Mouse (Mus musculus): ENCODE data around the gene Slc39a3. TPM values are rescaled to one million over a fixed set of nuclear protein-coding genes. Genes with fewer than 3 reads are reported as not detected.

Slc39a3 gene
- polyA plus RNA-seq, 1 experiment from 2014 or later = 11.9 TPM

DNA sequence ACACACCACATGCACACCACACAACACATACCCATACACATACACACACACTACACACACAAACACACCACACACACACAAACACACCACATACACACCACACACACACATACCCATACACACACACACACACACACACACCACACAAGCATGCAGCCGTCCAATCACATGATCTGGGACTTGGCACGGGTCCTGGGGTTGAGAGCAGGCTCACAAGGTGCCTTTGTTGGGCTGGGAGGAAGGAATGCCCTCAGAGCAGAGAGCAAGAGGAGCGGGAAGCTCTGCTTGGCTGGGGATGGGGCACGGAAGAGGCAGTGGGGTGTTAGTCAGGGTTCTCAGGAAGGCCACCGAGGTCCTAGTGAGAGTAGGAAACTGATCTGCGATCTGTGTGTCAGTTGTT, 26.4 kb downstream of the Slc39a3 start:
- ATAC-seq (ENCODE audit: insufficient number of reproducible peaks, insufficient read depth, low FRiP score, low read depth) = no peak
- no peak overlapping the region for H3K4me3 ChIP-seq (ENCODE audit: low read depth, low read length)
- no peaks in the 10 kb centered on the region for H3K27me3 ChIP-seq (ENCODE audit: control insufficient read depth, insufficient read depth, low read length)
- 67% methylated on average over 6 of the region's 6 CpGs for WGBS
- no peaks in the 10 kb centered on the region for H3K36me3 ChIP-seq (ENCODE audit: control insufficient read depth, insufficient read depth, low read length)
- no peaks in the 10 kb centered on the region for H3K4me1 ChIP-seq (ENCODE audit: control insufficient read depth, insufficient read depth, low read length)
- H3K9ac ChIP-seq (replicated peaks; ENCODE audit: low read depth, low read length) = no peak overlapping the region
- no peaks in the 10 kb centered on the region for H3K9me3 ChIP-seq (ENCODE audit: control insufficient read depth, low read depth, low read length)
- H3K4me2 ChIP-seq (replicated peaks; ENCODE audit: low read depth, low read length) = no peak overlapping the region
- no peak overlapping the region for H3K27ac ChIP-seq (ENCODE audit: low read length)

DNA sequence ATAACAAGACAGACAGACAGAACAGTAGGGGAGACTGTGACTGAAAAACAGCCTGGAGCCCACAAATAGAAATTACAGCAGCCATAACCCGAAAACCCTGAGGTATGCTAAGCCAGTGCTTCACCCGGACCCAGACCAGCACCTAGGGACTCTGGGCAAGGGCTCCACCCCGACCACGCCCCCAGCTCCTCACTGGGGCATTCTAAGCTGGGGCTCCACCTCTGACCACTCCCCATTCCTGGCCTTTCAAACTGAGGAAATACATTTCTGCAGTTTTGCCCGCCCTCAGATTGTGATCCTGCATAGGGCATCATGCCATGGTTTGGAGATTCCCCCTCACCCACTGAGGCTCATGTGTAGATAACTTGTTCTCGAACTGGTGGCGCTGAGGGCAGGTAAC, 30.0 kb downstream of the Slc39a3 start:
- H3K9ac ChIP-seq (replicated peaks; ENCODE audit: low read depth, low read length) = no peak overlapping the region
- ATAC-seq (ENCODE audit: insufficient number of reproducible peaks, insufficient read depth, low FRiP score, low read depth) = no peak
- H3K9me3 ChIP-seq (ENCODE audit: control insufficient read depth, low read depth, low read length) = no peaks in the 10 kb centered on the region
- H3K4me3 ChIP-seq (ENCODE audit: low read depth, low read length) = no peak overlapping the region
- 31% methylated on average over 7 of the region's 7 CpGs for WGBS
- H3K4me2 ChIP-seq (replicated peaks; ENCODE audit: low read depth, low read length) = no peak overlapping the region
- H3K27me3 ChIP-seq (ENCODE audit: control insufficient read depth, insufficient read depth, low read length) = no peaks in the 10 kb centered on the region
- H3K27ac ChIP-seq (ENCODE audit: low read length) = no peak overlapping the region
- H3K4me1 ChIP-seq (ENCODE audit: control insufficient read depth, insufficient read depth, low read length) = no peaks in the 10 kb centered on the region
- no peaks in the 10 kb centered on the region for H3K36me3 ChIP-seq (ENCODE audit: control insufficient read depth, insufficient read depth, low read length)

DNA sequence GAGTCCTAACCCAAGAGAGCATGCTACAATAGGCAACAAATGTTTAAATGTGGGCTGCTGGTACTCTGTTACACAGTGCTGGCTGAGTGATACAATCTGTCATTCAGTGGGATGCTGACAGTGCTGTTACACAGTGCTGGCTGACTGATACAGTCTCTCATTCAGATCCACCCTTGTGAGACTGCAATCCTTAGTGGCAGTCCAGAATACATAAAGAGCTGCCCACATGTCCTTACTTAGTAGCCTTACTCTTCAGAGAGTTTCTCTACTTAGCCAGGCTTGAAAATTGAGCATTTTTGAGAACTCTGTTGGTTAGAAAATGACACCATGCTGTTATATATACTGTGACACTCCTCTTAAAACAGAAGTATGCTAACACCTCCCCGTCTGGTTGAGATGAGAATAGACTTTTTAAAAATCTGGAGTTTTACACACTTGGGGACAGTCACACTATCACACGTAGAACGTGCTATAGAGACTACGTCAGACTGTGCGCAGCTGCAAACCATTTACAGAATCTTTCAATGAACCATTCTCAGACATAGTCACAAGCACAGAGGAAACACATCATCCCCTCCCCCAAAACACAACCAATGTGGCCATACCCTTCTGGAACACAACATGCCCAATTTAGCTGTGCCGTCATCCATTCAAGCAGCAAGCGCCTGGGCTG, 31.1 kb downstream of the Slc39a3 start:
- H3K36me3 ChIP-seq (ENCODE audit: control insufficient read depth, insufficient read depth, low read length) = no peaks in the 10 kb centered on the region
- H3K4me1 ChIP-seq (ENCODE audit: control insufficient read depth, insufficient read depth, low read length) = no peaks in the 10 kb centered on the region
- H3K27ac ChIP-seq (ENCODE audit: low read length) = no peak overlapping the region
- H3K27me3 ChIP-seq (ENCODE audit: control insufficient read depth, insufficient read depth, low read length) = no peaks in the 10 kb centered on the region
- H3K9ac ChIP-seq (replicated peaks; ENCODE audit: low read depth, low read length) = no peak overlapping the region
- ATAC-seq (ENCODE audit: insufficient number of reproducible peaks, insufficient read depth, low FRiP score, low read depth) = no peak
- WGBS = 93% methylated on average over 7 of the region's 7 CpGs
- H3K4me3 ChIP-seq (ENCODE audit: low read depth, low read length) = no peak overlapping the region
- no peak overlapping the region for H3K4me2 ChIP-seq (replicated peaks; ENCODE audit: low read depth, low read length)
- H3K9me3 ChIP-seq (ENCODE audit: control insufficient read depth, low read depth, low read length) = no peaks in the 10 kb centered on the region

DNA sequence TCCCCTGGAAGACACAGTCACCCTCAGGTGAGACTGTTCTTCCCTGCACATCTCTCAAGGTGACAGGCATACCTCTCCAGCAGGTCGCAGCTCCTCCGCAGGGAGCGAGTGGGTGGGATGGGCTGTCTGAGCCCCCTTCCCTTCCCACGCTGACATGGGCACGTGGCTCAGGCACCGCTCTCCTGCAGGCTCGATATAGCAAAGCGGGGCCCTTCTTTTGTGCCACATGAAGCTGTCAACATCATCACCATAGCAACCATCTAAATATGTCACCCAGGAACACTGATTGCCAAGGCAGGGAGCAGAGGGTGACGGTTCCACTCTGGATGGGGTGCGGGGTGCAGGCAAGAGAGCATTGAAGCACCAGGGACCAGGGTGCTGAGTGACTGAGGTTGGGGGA, 36.1 kb downstream of the Slc39a3 start:
- H3K27ac ChIP-seq (ENCODE audit: low read length) = no peak overlapping the region
- no peak overlapping the region for H3K4me2 ChIP-seq (replicated peaks; ENCODE audit: low read depth, low read length)
- H3K4me1 ChIP-seq (ENCODE audit: control insufficient read depth, insufficient read depth, low read length) = 0 out of 2 replicates have a peak, but pooled peaks cover 4% of the 10 kb centered on the region
- ATAC-seq (ENCODE audit: insufficient number of reproducible peaks, insufficient read depth, low FRiP score, low read depth) = no peak
- H3K9me3 ChIP-seq (ENCODE audit: control insufficient read depth, low read depth, low read length) = no peaks in the 10 kb centered on the region
- H3K27me3 ChIP-seq (ENCODE audit: control insufficient read depth, insufficient read depth, low read length) = no peaks in the 10 kb centered on the region
- no peaks in the 10 kb centered on the region for H3K36me3 ChIP-seq (ENCODE audit: control insufficient read depth, insufficient read depth, low read length)
- 54% methylated on average over 10 of the region's 10 CpGs for WGBS
- no peak overlapping the region for H3K4me3 ChIP-seq (ENCODE audit: low read depth, low read length)
- no peak overlapping the region for H3K9ac ChIP-seq (replicated peaks; ENCODE audit: low read depth, low read length)

DNA sequence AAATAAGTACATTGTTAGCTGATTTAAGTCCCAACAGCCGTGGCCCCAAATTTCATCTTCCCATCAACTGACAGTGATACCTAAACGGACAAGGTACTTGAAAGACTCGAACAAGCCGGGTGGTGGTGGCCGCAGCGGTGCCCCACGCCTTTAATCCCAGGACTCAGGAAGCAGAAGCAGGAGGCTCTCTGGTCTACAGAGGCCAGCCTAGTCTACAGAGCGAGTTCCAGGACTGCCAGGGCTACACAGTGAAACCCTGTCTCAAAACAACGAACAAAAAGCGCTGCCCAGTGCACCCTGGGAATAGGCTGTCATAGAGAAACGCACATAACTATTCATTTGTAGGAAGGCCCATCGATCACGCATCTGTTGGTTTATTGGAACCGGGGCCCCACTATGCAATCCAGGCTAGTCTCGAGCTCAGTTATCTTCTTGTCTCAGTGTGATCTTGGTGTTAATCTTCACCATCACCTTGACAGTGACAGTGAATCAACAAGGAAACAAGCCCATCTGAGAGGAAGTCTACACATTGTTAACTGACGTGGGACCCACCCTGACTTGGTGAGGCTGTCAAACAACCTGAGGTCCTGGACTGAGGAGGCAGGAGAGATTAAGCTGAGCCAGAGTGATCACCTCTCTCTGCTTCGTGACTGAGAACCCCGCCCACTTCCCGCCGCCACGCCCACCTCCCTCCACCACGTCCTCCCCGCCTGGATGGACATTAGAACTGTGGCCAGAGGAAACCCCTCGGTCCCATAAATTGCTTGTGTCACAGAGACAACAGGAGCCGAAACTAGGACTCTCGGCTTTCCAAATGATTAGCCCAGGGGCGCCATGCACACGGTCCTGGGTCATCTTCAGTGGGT, 36.8 kb downstream of the Slc39a3 start:
- Histone ChIP-seq H3K27ac (ENCODE audit: low read length) (no peak overlapping the region), H3K4me1 (ENCODE audit: control insufficient read depth, insufficient read depth, low read length) (0 out of 2 replicates have a peak, but pooled peaks cover 4% of the 10 kb centered on the region), H3K9me3 (ENCODE audit: control insufficient read depth, low read depth, low read length) (no peaks in the 10 kb centered on the region), H3K4me3 (ENCODE audit: low read depth, low read length) (no peak overlapping the region), H3K27me3 (ENCODE audit: control insufficient read depth, insufficient read depth, low read length) (no peaks in the 10 kb centered on the region), H3K36me3 (ENCODE audit: control insufficient read depth, insufficient read depth, low read length) (no peaks in the 10 kb centered on the region), H3K4me2 (replicated peaks; ENCODE audit: low read depth, low read length) (no peak overlapping the region), H3K9ac (replicated peaks; ENCODE audit: low read depth, low read length) (no peak overlapping the region)
- 42% methylated on average over 28 of the region's 28 CpGs for WGBS
- no peak for ATAC-seq (ENCODE audit: insufficient number of reproducible peaks, insufficient read depth, low FRiP score, low read depth)

DNA sequence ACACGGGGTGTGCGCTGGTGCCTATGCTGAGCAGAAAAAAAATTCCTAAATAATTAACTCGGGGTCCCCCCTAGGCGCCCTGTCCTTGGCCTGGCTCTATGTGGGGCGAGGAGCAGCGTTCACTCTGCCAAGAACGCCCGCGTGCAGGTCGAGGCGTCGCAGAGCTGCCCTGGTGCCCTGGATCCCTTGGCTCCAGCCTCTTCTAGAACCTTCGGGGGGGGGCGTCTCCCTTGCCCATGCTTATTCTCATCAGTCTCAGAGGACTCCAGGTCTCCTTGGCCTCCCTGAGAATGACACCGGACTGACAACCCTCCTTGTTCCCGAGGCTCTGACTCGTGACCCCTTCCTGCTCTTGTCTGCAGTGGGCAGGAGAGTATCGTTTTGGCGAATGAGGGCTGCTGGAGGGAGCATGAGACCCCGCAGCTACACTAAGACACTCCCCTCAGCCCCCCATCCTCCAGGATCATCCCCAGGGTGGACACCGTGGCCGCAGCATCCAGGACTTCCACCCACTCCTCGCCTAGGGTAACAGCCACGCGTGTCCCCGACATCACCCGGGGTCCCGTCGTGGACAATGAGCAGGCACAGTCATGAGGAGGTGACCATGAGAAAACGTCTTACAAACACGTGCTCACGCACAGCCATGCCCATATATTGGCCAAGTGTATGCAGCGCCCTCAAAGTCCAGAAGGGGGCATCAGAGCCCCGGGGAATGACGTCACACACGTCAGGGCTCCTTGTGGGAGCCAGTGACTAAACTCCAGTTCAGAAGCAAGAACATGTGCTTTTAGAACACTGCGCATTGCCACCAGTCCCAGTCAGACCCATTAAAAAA, 37.6 kb downstream of the Slc39a3 start:
- H3K36me3 ChIP-seq (ENCODE audit: control insufficient read depth, insufficient read depth, low read length) = no peaks in the 10 kb centered on the region
- H3K27ac ChIP-seq (ENCODE audit: low read length) = no peak overlapping the region
- 0 out of 2 replicates have a peak, but pooled peaks cover 4% of the 10 kb centered on the region for H3K4me1 ChIP-seq (ENCODE audit: control insufficient read depth, insufficient read depth, low read length)
- H3K9ac ChIP-seq (replicated peaks; ENCODE audit: low read depth, low read length) = no peak overlapping the region
- ATAC-seq (ENCODE audit: insufficient number of reproducible peaks, insufficient read depth, low FRiP score, low read depth) = peak; percentile 64; the same call in 1 of the 2 replicates
- no peaks in the 10 kb centered on the region for H3K27me3 ChIP-seq (ENCODE audit: control insufficient read depth, insufficient read depth, low read length)
- H3K4me3 ChIP-seq (ENCODE audit: low read depth, low read length) = no peak overlapping the region
- H3K4me2 ChIP-seq (replicated peaks; ENCODE audit: low read depth, low read length) = peak overlapping the region; percentile 23; the same call in 1 of the 2 replicates
- WGBS = 27% methylated on average over 36 of the region's 37 CpGs
- H3K9me3 ChIP-seq (ENCODE audit: control insufficient read depth, low read depth, low read length) = no peaks in the 10 kb centered on the region

DNA sequence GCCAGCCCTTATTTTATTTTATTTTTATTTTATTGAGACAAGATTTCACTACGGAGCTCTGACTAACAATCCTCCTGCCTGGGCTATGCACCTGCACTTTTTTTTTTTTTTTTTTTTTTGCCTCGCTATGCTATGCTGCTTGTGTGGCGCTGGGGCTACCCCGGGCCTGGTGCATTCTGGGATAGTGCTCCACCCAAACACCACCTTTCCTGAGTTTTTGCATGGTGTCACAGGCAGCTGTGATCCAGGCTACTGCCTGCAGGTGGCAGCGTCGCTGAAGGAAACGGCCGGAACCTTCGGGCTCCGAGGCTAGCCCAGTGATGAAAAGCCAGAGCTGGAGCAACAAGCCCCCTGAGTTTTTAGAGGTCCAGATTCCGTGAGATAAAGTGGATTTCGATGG, 38.4 kb downstream of the Slc39a3 start:
- Histone ChIP-seq H3K4me2 (replicated peaks; ENCODE audit: low read depth, low read length) (no peak overlapping the region), H3K36me3 (ENCODE audit: control insufficient read depth, insufficient read depth, low read length) (no peaks in the 10 kb centered on the region), H3K9ac (replicated peaks; ENCODE audit: low read depth, low read length) (no peak overlapping the region), H3K9me3 (ENCODE audit: control insufficient read depth, low read depth, low read length) (no peaks in the 10 kb centered on the region), H3K27ac (ENCODE audit: low read length) (no peak overlapping the region), H3K4me3 (ENCODE audit: low read depth, low read length) (no peak overlapping the region), H3K4me1 (ENCODE audit: control insufficient read depth, insufficient read depth, low read length) (0 out of 2 replicates have a peak, but pooled peaks cover 4% of the 10 kb centered on the region), H3K27me3 (ENCODE audit: control insufficient read depth, insufficient read depth, low read length) (no peaks in the 10 kb centered on the region)
- 20% methylated on average over 12 of the region's 12 CpGs for WGBS
- ATAC-seq (ENCODE audit: insufficient number of reproducible peaks, insufficient read depth, low FRiP score, low read depth) = no peak

DNA sequence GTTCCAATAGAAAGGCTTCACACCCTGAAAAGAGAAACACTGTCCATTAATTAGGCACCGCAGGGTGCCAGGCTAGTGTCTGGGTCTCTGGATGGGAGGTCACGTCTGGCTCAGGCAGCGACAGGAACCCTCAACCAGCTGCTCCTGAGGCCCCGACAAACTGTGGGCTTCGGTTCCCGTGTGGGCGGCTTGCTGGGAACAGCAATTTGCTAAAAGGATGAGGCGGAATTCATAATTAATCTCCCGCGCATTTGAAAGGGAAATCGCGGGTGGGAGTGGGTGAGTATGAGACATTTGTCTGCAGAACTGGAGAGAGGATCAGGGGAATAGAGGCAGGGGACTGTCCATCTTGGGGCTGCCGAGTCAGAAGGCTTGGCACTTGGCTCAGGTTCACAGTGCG, 39.2 kb downstream of the Slc39a3 start:
- H3K4me3 ChIP-seq (ENCODE audit: low read depth, low read length) = no peak overlapping the region
- WGBS = 42% methylated on average over 14 of the region's 14 CpGs
- H3K9me3 ChIP-seq (ENCODE audit: control insufficient read depth, low read depth, low read length) = no peaks in the 10 kb centered on the region
- 0 out of 2 replicates have a peak, but pooled peaks cover 4% of the 10 kb centered on the region for H3K4me1 ChIP-seq (ENCODE audit: control insufficient read depth, insufficient read depth, low read length)
- 0 out of 2 replicates have a peak, but pooled peaks cover 3% of the 10 kb centered on the region for H3K27me3 ChIP-seq (ENCODE audit: control insufficient read depth, insufficient read depth, low read length)
- ATAC-seq (ENCODE audit: insufficient number of reproducible peaks, insufficient read depth, low FRiP score, low read depth) = no peak
- no peak overlapping the region for H3K27ac ChIP-seq (ENCODE audit: low read length)
- no peak overlapping the region for H3K4me2 ChIP-seq (replicated peaks; ENCODE audit: low read depth, low read length)
- no peak overlapping the region for H3K9ac ChIP-seq (replicated peaks; ENCODE audit: low read depth, low read length)
- no peaks in the 10 kb centered on the region for H3K36me3 ChIP-seq (ENCODE audit: control insufficient read depth, insufficient read depth, low read length)
